Mouse (Mus musculus): ENCODE data around the gene Tshz2.

DNA sequence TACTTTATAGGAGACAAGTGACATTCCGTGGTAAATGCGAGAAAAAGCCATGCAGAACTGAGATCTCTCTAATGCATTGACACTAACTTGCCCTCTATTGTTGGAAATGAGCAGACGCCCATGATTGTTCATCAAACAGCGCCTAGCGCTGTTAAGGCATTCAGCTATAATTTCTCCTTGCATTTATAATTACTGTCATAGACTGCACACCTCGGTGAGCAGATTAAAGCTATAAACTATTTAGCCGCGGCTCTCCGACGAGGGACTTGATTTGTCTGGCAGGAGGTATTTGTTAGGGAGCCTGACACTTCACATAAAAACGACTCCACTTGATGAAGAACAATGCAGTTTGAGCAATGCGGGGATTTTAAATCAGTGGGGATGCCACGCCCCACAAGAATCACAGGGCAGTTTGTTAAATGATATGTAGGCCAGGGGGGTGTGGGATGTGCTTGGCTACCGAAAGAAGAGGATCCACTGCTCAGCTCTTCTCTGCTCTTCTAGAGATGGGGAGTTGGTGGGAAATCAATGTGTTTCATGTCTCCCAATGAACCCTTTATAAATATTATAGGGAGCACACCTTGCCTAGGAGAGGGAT lies 259.7 kb downstream of the Tshz2 start:
- TF ChIP-seq CTCF (IDR thresholded peaks at IDR 0.05; ENCODE audit: low read depth), result no peak
- TF ChIP-seq EP300 (IDR thresholded peaks at IDR 0.05; ENCODE audit: low read depth), result no peak

All from liver, embryonic 14.5 days (tissue).